Mouse (Mus musculus): Measurements from ENCODE around the gene Mob2.

Gene Mob2

DNA sequence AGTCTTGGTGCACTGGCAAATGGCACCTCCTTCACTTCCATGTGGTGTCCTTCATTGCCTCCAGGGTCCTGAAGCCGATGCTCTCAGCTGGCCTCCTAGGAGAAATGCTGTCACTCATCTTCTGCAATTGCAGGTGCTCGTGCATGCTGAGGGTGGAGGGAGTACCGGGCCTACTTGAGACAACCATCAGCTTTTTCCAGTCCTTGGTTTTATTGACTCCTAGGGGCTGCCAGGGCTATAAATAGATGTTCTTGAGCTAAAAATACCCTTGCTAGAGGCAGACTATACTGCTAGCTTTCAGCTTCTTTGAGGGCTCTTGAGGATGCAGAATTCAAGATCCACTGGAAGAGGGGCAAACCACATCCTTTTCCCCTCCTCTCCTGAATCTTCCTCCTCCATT lies 16.3 kb upstream of the Mob2 start:
- peak; percentile 16 for DNase-seq

DNA sequence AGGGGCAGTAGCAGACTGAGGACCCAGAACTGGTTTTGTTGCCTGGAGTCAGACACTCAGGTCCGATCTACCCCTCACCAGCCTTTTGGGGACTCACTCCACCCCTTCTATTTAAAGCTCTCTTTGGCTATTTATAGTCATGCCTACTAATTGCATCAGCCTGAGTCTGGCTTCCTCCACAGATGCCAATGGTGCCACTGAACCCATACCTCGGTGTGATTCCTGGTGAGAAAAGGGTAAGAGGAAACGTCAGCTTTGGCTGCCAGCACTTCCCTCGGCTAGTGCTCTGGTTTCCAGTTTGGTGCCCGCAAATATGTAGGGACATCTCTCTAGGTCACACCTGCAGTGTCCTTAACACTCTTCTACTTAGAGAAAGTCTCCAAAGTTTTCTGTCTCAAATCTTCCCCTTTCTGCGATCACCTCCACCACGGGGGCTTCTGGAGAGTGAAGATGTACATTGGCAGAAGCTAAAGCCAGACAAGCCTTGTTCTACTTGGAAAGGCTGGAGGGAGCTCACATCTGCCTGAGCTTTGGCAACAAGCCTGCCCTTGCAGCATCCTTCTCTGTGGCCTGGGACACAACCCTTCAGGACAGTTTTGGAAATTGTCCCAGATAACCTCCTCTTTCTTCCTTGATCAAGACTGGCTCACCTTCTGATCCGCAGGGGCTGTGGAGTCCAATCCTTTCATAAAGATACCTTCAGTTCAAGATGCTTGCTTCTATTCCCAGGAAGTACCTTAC lies 13.5 kb upstream of the Mob2 start:
- DNase-seq: no peak

DNA sequence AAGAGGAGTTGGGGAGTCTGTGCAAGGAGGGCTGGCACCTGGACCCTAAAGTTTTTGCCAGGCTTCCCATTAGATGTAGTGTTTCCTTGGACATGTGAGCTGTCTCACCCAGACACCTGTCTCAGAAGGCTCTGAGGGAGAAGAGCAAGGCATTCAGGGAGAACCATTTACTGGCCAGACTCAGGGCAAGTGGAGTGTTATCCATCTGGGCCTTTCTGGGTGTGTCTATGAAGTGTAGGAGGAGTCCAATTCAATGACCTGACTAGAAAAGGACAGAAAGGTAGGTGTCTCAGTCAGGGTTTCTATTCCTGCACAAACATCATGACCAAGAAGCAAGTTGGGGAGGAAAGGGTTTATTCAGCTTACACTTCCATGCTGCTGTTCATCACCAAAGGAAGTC lies 10.9 kb upstream of the Mob2 start:
- DNase-seq: no peak

DNA sequence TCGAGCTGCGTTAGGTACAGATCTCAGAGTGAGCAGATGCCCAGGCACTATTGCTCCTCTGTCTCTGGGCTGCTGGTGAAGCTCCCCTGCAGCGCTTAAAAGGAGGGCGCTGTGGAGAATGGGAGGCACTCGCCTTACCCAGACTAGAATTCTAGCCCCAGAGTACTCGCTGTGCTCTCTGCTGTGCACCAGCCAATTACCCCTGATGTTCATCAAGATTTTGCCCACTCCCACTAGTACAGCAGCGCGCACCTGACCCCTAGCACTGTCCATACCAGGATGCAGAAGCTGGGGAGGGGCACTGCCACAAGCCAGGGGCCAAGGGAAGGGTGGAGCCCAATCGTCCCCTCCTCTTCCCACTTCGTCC lies 10.3 kb upstream of the Mob2 start:
- DNase-seq: no peak

DNA sequence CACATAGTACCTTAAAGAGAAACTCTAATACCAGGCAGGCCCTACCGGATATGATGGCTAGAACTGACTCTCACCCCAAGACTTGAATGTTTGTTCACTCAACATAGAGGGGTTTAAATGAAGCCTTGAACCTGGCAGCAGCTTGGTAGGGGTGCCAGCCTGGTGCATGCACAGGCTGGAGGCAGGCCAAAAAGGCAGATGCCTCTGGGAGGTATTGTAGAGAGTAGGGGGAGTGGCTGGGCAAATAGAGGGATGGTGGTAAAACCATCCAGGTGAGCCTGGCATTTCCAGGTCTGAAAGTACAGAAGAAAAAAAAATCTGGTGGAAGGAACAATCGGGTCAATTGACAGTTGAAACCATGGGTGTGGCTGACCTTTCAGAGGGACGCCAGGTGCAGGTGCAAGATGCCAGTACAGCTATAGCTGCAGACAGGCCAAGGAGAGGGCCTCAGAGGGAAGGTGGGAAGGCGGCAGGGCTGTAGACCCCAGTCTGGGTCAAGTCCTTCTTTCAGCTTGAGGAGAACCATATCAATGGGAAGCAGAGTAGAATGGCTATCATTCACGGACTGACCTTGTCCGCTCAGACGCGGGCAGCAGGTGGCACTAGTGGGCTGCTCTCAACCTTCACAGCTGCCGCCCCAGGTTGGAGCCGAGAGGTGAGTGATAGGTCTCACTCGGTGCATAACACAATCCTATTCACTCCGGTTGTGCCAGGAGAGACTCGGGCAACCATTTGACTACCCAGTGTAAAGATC lies 9.8 kb upstream of the Mob2 start:
- peak; percentile 90 for DNase-seq

DNA sequence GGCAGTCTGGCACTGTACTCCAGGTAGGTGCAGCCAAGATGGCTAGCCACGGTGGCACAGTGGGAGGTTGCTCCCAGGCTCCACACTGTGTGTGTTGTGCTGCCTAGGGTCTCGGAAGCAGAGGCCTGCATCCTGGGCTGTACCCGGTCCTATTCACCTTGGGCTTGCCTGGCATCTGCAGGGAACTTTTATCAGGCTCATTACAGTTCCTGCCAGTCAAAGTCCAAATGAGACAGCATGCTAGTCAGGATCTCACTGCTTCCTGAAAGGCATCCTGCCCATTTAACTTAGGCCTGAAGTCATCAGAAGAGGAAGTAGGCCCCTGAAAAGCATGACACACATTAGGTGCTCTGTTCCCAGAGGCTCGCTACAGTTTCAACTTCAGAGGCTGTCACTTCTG lies 7.6 kb upstream of the Mob2 start:
- DNase-seq: no peak

DNA sequence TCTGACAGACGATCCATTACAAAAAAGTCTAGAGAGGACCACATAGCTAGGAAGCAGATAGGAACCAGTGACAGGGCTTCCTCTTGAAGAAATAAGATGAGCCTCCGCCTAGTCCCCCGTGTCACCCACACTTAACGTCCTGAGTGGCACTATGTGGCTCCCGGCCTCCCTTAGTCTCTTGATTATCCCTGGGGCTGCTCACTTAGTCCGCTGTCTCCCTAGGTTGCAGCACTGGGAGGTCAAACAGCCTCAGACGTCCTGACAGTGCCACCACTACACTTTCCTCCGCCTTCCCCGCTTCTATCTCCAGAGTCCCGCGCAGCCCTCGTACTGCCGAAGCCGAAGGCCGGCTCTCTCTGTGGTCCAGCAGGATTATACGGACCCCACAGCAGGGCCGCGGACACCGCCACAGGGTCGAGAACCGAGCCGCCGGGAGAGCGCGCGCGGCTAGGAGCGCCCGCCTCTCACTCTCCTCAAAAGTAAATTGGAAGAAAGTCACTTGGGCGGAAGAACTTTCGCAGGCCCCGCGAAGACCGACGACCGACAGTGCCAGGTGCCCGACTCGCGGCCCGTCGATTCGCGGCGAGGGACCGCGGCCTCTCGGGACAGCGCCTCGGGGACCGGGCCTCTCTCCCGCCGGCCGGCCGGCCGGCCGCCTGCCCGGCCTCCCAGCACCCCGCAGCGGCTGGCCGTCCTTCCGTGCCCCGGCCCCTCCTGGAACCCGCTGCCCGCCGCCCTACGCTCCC lies 507 bp downstream of the Mob2 start:
- no peak for DNase-seq

DNA sequence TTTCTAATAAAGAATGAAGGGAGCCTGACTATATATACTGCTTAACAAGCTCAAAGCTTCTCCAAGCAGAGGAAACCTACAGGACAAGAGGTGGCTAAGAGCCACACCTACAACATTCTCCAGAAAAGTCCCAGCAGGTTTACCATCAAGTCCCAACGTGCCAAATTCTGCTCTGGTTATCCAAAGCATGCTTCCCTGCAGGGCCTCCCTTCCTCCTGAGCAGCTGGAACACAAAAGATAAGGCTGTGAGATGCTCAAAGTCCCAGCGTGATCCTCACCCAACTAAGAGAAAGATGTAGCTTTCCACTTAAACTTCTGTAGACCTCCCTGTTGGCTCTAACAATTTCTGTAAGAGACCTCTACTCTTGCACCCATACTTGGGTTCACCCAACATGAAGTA lies 1.8 kb downstream of the Mob2 start:
- DNase-seq: no peak

DNA sequence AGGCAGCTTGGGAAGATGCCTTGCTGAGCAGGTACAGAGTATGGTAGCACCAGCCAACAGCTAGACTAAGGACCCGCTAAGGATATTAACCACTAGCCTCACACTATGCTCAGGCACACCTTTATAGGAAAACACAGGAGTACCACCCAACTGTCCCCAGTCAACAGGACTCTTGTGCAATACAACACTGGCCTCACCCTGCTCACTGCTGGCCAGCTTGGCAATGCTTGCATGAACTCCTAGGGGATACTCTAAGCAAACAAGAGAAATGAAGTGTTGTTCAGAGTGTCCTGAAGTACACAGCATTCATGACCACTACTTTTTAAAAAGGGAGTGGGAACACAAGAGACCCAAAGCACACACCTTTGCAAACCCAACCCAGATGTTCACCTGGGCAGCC lies 3.7 kb downstream of the Mob2 start:
- DNase-seq: no peak

DNA sequence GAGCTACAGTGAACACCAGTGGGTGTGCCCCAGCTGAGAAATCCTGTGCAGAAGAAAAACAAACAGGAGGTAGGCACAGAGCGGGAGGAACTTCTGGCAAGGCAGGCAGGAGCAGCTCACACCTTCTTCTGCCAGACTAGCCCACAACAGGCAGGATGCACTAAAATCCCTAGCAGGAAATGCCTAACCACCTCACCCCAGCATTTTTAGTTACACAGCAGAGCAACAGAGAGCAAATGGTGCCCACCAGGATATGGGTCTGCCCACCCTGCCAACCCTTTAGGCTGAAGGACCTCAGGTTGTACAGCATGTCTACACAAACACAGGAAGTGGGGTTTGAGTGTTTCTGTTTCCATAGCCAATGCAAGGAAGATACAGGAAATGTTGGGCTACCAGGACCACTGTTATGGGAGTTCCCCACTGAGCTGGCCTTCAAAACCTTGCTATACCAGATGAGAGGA lies 4.2 kb downstream of the Mob2 start:
- peak; percentile 62 for DNase-seq

DNA sequence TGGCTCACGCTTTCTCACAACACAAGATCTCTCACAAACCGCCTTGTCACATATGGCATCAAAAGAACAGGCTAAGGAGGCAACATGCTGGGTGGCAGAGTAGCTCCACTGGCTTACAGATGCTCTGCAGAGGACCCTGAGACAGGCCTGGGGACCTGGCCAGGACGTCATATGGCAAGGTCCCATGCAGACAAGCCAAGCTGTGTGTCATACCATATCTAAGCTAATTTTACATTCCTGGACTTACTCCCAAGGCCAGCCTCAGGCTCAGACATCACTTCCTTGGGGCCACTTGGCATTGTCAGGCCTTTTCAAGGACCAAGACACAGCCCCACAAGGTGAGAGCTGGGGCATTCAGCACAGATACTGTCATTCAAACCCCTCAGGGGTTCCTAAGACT lies 5.4 kb downstream of the Mob2 start:
- DNase-seq: no peak

DNA sequence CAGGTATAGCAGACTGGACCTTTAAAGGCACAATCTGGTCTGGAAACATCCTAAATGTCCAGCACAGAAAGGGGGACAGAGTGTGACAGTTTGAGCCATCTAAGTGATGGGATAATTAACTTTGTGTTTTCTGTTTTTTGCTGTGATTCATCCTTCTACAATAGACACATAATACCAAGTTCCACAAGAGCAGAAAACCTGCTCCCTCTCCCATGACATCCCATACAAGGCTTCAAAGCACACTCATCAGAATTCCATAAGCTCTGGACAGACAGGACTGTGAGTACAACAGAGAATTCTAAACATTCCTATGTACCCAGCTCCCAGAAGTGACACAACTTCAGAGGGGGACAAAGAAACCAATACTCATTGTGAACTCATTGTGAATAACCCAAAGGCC lies 10.3 kb downstream of the Mob2 start:
- no peak for DNase-seq

DNA sequence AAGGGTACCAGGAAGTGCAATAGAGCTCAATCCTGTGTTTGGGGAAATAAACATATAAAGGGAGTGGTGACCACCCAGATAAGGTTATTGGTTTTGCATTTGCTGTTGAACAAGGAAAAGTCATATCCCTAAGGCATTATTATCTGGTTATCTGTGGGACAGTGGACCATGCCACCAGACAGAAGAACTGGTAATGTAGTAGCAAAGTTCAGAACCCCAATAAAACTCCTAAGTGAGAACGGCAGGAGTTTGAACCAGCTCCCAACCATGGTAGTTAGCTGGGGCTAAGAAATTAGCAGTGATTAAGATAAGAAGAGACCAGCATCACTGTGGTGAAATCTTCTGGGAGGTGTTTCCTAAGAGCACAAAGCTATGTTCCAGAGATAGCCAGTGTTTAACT lies 14.9 kb downstream of the Mob2 start:
- DNase-seq: no peak

DNA sequence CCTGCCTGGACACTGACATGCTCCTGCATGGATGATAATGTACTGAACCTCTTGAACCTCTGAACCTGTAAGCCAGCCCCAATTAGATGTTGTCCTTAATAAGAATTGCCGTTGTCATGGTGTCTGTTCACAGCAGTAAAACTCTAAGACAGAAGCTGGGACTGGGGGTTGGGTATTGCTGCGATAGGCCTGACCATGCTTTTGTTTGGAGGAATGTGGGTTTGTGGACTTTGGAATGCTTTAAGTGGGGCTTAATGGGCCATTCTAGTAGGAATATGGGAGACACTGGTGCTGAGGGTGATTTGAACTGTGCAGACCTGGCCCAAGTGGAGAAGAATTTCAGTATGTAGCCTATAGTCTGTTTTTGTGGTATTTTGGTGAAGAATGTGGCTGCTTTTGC lies 15.5 kb downstream of the Mob2 start:
- DNase-seq: no peak

DNA sequence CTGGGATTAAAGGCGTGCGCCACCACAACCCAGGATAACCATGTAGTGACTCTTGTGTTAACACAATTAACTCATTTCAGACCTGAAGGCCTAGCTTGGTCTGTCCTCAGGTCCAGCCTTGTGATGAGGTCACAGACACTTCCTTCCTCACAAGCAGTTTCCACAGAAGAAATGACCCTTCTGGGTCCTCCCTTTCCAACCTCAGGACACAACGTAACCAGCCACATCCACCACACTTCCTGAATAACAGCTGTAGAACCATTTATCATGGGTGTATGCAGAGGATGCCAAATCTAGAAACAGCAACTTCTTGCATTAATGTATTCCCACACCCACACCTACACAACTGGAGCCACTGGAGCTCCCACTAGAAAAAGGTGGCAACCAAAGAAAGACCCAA lies 20.1 kb downstream of the Mob2 start:
- peak; percentile 55 for DNase-seq

DNA sequence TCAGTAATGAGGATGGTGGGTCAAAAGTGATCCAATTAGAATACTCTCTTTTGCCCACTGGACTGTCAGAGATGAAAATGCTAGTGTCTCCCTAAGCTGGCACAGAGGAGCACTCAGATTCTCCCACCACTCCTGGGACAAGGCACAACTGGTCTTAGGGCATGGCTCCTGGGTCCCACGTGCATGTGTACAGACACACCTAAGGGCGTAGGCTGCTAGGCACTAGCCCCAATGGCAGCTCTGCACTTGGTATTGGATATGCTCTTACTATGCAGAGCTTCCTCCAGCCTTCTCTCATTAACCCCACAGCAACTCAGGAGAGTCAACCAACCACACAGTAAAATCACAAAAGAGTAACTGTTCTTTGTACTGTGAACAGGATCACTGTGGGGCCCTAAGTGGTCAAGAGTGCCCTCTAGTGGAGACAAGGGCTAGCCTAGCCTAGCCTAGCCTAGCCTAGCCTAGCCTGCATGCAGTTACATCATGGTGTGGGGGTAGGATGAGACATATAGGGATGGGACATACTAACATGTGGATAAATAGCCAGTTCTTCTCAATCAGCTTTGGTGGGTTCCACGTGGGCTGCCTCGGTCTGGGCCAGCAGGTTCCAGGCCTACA lies 23.2 kb downstream of the Mob2 start:
- peak; percentile 82 for DNase-seq

DNA sequence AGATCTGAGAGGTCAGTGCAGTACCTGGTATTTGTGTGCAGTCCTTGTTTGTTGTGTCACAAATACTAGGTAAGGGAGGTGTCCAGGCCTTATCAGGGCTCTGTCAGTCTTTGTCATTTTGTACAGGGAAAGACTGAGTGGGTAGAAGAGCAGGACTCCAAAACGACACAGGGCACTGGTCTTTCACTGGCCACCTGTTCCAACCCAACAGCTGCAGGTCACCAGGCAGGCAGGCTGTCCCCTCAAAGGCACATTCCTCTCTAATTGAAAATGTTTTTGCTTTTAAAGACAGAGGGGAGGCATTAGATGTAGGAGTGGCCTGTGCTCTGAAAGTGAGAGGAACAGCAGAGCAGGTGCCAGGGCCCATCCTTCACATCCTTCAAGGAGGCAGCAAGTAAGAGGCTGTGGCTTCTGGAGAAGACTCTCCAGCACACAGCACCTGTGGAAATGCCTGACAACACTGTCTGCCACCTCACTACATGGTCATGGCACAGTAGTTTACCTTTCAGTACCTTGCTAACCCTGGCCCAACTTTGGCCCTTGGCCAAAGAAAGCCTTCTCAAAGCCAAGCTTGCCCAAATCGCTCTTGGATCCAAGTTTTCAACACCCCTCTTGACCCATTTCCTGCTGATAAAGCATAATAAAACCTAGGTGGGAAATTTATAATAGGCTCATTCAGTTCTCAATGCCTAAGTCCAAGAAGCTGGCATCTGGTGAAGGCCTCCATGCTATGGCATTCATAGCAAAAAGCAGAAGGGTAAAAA lies 25.6 kb downstream of the Mob2 start:
- peak; percentile 27 for DNase-seq

DNA sequence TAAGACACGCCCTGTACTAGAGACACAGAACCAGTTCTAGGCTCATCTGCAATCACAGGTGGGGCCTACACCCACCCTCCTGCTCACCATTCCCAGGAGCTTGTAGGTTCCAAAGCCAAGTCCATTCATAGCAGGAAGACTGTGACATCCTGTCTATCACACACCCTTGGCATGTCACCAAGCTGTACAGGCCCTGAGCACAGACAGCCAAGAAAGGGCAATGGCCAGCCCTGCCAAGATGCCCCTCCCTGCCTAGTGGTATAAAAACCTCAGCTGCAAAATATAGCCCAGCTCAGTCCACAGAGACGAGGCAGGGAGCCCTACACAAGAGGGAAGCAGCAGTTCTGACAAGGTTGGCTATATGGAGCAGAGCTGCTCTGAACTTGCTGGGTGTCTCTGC lies 26.7 kb downstream of the Mob2 start:
- DNase-seq: peak; percentile 93

DNA sequence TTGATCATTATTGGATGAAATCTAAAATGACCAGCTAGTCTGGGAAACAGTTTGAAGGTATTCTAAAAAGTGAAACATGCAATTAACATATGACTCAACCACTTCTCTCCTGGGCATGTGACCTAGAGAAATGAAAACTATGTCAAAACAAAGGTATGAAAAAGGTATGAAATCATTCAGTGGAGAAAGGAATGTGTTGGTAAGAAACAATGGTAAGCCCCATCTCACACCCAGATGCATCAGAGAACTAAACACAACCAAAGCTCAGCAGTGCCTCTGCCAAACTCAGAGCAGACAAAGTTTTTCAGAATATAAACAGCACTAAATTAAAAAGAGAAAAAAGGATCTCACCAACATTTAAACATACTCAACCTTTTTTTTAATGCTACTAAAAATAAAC lies 30.8 kb downstream of the Mob2 start:
- DNase-seq: no peak

DNA sequence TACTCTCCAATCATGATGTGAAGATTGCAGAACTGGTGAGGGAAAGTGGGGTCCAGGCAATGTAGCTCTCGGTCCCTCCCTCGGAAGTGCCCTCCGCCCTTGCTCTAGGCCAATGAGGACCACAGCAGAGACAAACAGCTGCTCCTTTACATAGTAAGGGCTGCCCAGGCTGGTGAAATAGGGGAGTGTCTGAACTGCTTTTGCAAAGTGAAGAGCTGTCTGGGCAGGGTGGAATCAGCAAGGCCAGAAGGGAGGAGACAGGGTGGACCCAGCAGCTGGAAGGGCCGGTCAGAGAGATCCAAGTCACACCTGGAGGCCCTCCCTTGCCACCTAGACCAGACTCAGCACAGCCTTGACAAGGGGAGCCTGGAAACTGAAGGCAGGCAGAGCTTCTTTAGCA lies 34.9 kb downstream of the Mob2 start:
- peak; percentile 37 for DNase-seq

DNA sequence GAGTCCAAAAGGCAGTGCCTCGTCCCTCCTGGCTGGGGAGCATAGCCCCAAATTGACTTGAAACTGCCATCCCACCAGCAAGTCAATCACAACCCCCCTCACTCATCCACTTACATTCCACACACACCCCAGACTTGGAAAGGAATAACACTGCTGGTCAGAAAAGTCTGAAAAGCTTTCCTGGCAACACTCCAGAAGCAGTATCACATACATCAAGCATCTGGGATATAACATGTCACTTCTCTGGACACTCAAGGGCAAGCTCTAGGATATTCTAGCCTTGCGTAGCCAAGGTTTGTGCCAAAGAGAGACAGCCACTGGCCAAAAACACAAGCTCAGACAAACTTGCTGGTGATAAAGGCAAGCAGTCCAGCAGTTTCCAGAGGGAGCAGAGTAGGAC lies 35.7 kb downstream of the Mob2 start:
- peak; percentile 27 for DNase-seq

DNA sequence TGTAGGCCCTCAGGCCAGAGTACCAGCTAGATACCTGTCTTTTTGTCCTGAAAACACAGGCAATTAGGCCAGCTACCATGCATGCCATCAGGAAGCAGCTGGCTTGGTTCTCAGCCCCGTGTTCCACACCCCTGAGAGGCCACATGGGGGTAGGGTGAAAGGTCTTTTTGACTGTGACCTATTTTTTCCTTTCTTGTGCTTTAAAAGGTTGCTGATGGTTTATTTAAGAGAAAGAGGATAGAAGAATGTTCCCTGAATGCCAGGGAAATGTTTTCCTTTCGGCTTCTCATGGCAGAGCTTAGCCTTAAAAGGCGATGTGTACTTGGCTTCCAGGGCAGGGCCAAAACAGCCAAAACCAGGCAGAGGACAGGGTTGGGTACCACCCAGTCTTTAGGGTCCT lies 40.0 kb downstream of the Mob2 start:
- peak; percentile 47 for DNase-seq

DNA sequence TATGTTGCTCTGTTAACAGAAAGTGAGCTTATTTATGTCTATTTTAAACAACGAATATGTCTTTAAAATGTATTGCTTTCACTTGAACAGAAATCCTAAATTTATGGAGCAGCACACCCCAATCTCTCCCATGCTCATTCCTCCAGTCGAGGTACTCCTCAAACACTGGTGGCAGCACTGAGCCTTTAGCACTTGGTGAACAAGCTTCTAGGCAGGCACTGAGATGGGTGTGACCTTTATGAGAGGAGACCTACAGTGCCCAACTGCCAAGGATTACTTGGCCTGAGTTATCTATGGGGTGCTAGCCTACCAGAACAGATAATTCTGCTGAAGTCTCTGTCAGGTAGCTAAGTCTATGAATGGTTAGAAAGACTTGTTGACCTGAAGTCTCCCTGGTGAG lies 41.2 kb downstream of the Mob2 start:
- DNase-seq: peak; percentile 57

Data from lung, postnatal 36 days (tissue).